Mouse (Mus musculus): ENCODE data around the gene Cdx4. TPM values are rescaled to one million over a fixed set of nuclear protein-coding genes. Genes with fewer than 3 reads are reported as not detected.

Gene Cdx4
- not detected in 2 replicates for polyA plus RNA-seq (2015; fragmentation: Nextera tagmentation; extraction: Ambion mirVana)

- Histone ChIP-seq H3K4me2 (no peak within 1 kb of the TSS), H3K4me1 (no peaks in the 10 kb centered on the region), H3K9ac (no peak within 1 kb of the TSS), H3K27me3 (peaks cover 53% of the 10 kb centered on the region), H3K36me3 (no peaks in the 10 kb centered on the region), H3K9me3 (no peaks in the 10 kb centered on the region), H3K27ac (no peak within 1 kb of the TSS), H3K4me3 (peak within 1 kb of the TSS; percentile 4; the same call in 1 of the 2 replicates)
- WGBS: 27% methylated on average over 13 of the region's 13 CpGs
- no peak for ATAC-seq (ENCODE audit: insufficient number of reproducible peaks, low FRiP score, low TSS enrichment, low read depth)
Observed at GRCm38 (mm10) chrX:103321146-103321545, at the start of gene Cdx4. Gene Cdx4 (plus strand): TSS chrX:103321398.

GRCm38 (mm10) chrX:103274325-103274724, 46.9 kb upstream of the Cdx4 start:
- Histone ChIP-seq H3K36me3 (no peaks in the 10 kb centered on the region), H3K27me3 (no peaks in the 10 kb centered on the region), H3K9ac (no peak overlapping the region), H3K27ac (no peak overlapping the region), H3K9me3 (no peaks in the 10 kb centered on the region), H3K4me2 (no peak overlapping the region), H3K4me3 (no peak overlapping the region), H3K4me1 (no peaks in the 10 kb centered on the region)
- ATAC-seq (ENCODE audit: insufficient number of reproducible peaks, low FRiP score, low TSS enrichment, low read depth): no peak
- 92% methylated on average over 4 of the region's 5 CpGs for WGBS

- peaks cover 23% of the 10 kb centered on the region; the same call in 1 of the 2 replicates for H3K27me3 ChIP-seq
- H3K36me3 ChIP-seq: no peaks in the 10 kb centered on the region
- H3K4me1 ChIP-seq: peaks cover 9% of the 10 kb centered on the region; the same call in 1 of the 2 replicates
- ATAC-seq (ENCODE audit: insufficient number of reproducible peaks, low FRiP score, low TSS enrichment, low read depth): no peak
- no peak overlapping the region for H3K27ac ChIP-seq
- H3K4me3 ChIP-seq: no peak overlapping the region
- no peak overlapping the region for H3K9ac ChIP-seq
- H3K4me2 ChIP-seq: no peak overlapping the region
- 54% methylated on average over 4 of the region's 4 CpGs for WGBS
- no peaks in the 10 kb centered on the region for H3K9me3 ChIP-seq
Observed at GRCm38 (mm10) chrX:103286899-103287722, 34.1 kb upstream of the Cdx4 start.

GRCm38 (mm10) chrX:103287846-103288377, 33.3 kb upstream of the Cdx4 start:
- WGBS: 20% methylated on average over 10 of the region's 10 CpGs
- Histone ChIP-seq H3K4me3 (no peak overlapping the region), H3K4me2 (no peak overlapping the region), H3K27me3 (peaks cover 23% of the 10 kb centered on the region; the same call in 1 of the 2 replicates), H3K27ac (no peak overlapping the region), H3K36me3 (no peaks in the 10 kb centered on the region), H3K4me1 (peaks cover 9% of the 10 kb centered on the region; the same call in 1 of the 2 replicates), H3K9ac (no peak overlapping the region), H3K9me3 (no peaks in the 10 kb centered on the region)
- no peak for ATAC-seq (ENCODE audit: insufficient number of reproducible peaks, low FRiP score, low TSS enrichment, low read depth)

- WGBS: 21% methylated on average over 25 of the region's 25 CpGs
- no peak overlapping the region for H3K27ac ChIP-seq
- H3K36me3 ChIP-seq: no peaks in the 10 kb centered on the region
- ATAC-seq (ENCODE audit: insufficient number of reproducible peaks, low FRiP score, low TSS enrichment, low read depth): no peak
- no peak overlapping the region for H3K9ac ChIP-seq
- H3K4me1 ChIP-seq: peaks cover 9% of the 10 kb centered on the region; the same call in 1 of the 2 replicates
- no peaks in the 10 kb centered on the region for H3K9me3 ChIP-seq
- H3K4me2 ChIP-seq: peak overlapping the region; percentile 31; the same call in 1 of the 2 replicates
- peak overlapping the region; percentile 11 for H3K4me3 ChIP-seq
- peaks cover 23% of the 10 kb centered on the region; the same call in 1 of the 2 replicates for H3K27me3 ChIP-seq
Observed at GRCm38 (mm10) chrX:103288485-103289330, 32.5 kb upstream of the Cdx4 start.

- H3K4me3 ChIP-seq: no peak overlapping the region
- H3K4me1 ChIP-seq: no peaks in the 10 kb centered on the region
- H3K27me3 ChIP-seq: 0 out of 2 replicates have a peak, but pooled peaks cover 7% of the 10 kb centered on the region
- no peak overlapping the region for H3K27ac ChIP-seq
- WGBS: 69% methylated on average over 4 of the region's 4 CpGs
- no peaks in the 10 kb centered on the region for H3K36me3 ChIP-seq
- H3K4me2 ChIP-seq: no peak overlapping the region
- H3K9me3 ChIP-seq: no peaks in the 10 kb centered on the region
- no peak overlapping the region for H3K9ac ChIP-seq
- no peak for ATAC-seq (ENCODE audit: insufficient number of reproducible peaks, low FRiP score, low TSS enrichment, low read depth)
Observed at GRCm38 (mm10) chrX:103298937-103299336, 22.3 kb upstream of the Cdx4 start.

GRCm38 (mm10) chrX:103308262-103308661, 12.9 kb upstream of the Cdx4 start:
- Histone ChIP-seq H3K36me3 (no peaks in the 10 kb centered on the region), H3K9me3 (no peaks in the 10 kb centered on the region), H3K4me2 (no peak overlapping the region), H3K4me3 (no peak overlapping the region), H3K4me1 (no peaks in the 10 kb centered on the region), H3K27ac (no peak overlapping the region), H3K9ac (no peak overlapping the region), H3K27me3 (no peaks in the 10 kb centered on the region)
- WGBS: 89% methylated on average over 1 of the region's 1 CpGs
- no peak for ATAC-seq (ENCODE audit: insufficient number of reproducible peaks, low FRiP score, low TSS enrichment, low read depth)

- Histone ChIP-seq H3K4me3 (no peak overlapping the region), H3K9me3 (no peaks in the 10 kb centered on the region), H3K36me3 (no peaks in the 10 kb centered on the region), H3K9ac (no peak overlapping the region), H3K4me2 (no peak overlapping the region), H3K4me1 (no peaks in the 10 kb centered on the region), H3K27me3 (no peaks in the 10 kb centered on the region), H3K27ac (no peak overlapping the region)
- WGBS: 85% methylated on average over 3 of the region's 3 CpGs
- ATAC-seq (ENCODE audit: insufficient number of reproducible peaks, low FRiP score, low TSS enrichment, low read depth): no peak
Observed at GRCm38 (mm10) chrX:103311723-103312122, 9.5 kb upstream of the Cdx4 start.

- Histone ChIP-seq H3K4me1 (no peaks in the 10 kb centered on the region), H3K9ac (no peak overlapping the region), H3K36me3 (no peaks in the 10 kb centered on the region), H3K27ac (no peak overlapping the region), H3K4me3 (no peak overlapping the region), H3K4me2 (no peak overlapping the region), H3K27me3 (peaks cover 8% of the 10 kb centered on the region), H3K9me3 (no peaks in the 10 kb centered on the region)
- no peak for ATAC-seq (ENCODE audit: insufficient number of reproducible peaks, low FRiP score, low TSS enrichment, low read depth)
- WGBS: 86% methylated on average over 6 of the region's 6 CpGs
Observed at GRCm38 (mm10) chrX:103314146-103314545, 7.1 kb upstream of the Cdx4 start.

GRCm38 (mm10) chrX:103325900-103326299, 4.7 kb downstream of the Cdx4 start:
- H3K27me3 ChIP-seq: peaks cover 47% of the 10 kb centered on the region
- WGBS: 38% methylated on average over 3 of the region's 3 CpGs
- no peak overlapping the region for H3K9ac ChIP-seq
- H3K4me3 ChIP-seq: no peak overlapping the region
- H3K27ac ChIP-seq: no peak overlapping the region
- no peaks in the 10 kb centered on the region for H3K36me3 ChIP-seq
- H3K9me3 ChIP-seq: no peaks in the 10 kb centered on the region
- no peak for ATAC-seq (ENCODE audit: insufficient number of reproducible peaks, low FRiP score, low TSS enrichment, low read depth)
- no peak overlapping the region for H3K4me2 ChIP-seq
- H3K4me1 ChIP-seq: no peaks in the 10 kb centered on the region

- no peaks in the 10 kb centered on the region for H3K36me3 ChIP-seq
- H3K27me3 ChIP-seq: peaks cover 24% of the 10 kb centered on the region; the same call in 1 of the 2 replicates
- WGBS: 81% methylated on average over 8 of the region's 8 CpGs
- no peak for ATAC-seq (ENCODE audit: insufficient number of reproducible peaks, low FRiP score, low TSS enrichment, low read depth)
- H3K9me3 ChIP-seq: no peaks in the 10 kb centered on the region
- no peaks in the 10 kb centered on the region for H3K4me1 ChIP-seq
- no peak overlapping the region for H3K4me3 ChIP-seq
- H3K4me2 ChIP-seq: no peak overlapping the region
- no peak overlapping the region for H3K27ac ChIP-seq
- no peak overlapping the region for H3K9ac ChIP-seq
Observed at GRCm38 (mm10) chrX:103329386-103329785, 8.2 kb downstream of the Cdx4 start.
